Mouse (Mus musculus): ENCODE measurements around the gene Xrcc2. TPM values are rescaled to one million over a fixed set of nuclear protein-coding genes. Genes with fewer than 3 reads are reported as not detected.
"Not testable (repeated sequence)": the region's sequence is repeated elsewhere in the genome, so short reads cannot be mapped to it uniquely, and the experiment has no call there.

The Xrcc2 gene
- polyA plus RNA-seq, 2 experiments: 1.7 to 4.5 TPM

DNA sequence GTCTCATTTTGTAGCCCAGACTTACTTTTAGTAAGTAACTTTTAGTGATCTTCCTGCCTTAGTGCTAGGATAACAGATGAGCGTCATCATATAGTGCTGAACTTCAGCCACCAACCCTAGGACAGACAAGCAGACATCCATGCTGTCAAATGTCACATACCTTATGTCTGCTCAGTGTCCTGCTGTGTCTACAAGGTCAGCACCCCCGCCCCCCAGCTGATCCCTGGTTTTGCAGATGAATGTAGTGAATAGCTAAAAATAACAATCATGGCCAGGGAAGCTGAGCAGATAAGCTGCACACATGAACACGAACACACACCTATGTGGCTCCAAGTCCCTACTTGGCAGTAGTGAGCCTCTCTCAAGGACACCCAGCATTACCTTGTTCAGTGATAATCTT is 43.0 kb upstream of the Xrcc2 start:
- ATAC-seq (ENCODE audit: insufficient read depth) (no peak), DNase-seq (ENCODE audit: low read depth in 3 of 3, low spot score in 3 of 3) (no peak)
- H3K27me3 ChIP-seq (ENCODE audit: control insufficient read depth, insufficient read depth, low read length): no peaks in the 10 kb centered on the region
- H3K9ac ChIP-seq (replicated peaks): no peak overlapping the region
- no peaks in the 10 kb centered on the region for H3K9me3 ChIP-seq (ENCODE audit: control insufficient read depth, low read length)
- H3K4me3 ChIP-seq (ENCODE audit: insufficient read depth in 1 of 2, low read depth in 2 of 2, low read length in 2 of 2): no peak overlapping the region
- no peaks in the 10 kb centered on the region for H3K4me1 ChIP-seq (replicated peaks; ENCODE audit: control insufficient read depth in 2 of 2, insufficient read depth in 2 of 2, low read length in 1 of 2)
- WGBS (ENCODE audit: insufficient replicate concordance): 34% methylated on average over 3 of the region's 3 CpGs
- no peak overlapping the region for H3K27ac ChIP-seq
- H3K4me2 ChIP-seq (ENCODE audit: low read depth): no peak overlapping the region
- TF ChIP-seq CTCF (IDR thresholded peaks at IDR 0.05; ENCODE audit: low read depth) (no peak), EP300 (IDR thresholded peaks at IDR 0.05; ENCODE audit: low read depth) (no peak)
- no peaks in the 10 kb centered on the region for H3K36me3 ChIP-seq (replicated peaks; ENCODE audit: control insufficient read depth, insufficient read depth, low read depth)

DNA sequence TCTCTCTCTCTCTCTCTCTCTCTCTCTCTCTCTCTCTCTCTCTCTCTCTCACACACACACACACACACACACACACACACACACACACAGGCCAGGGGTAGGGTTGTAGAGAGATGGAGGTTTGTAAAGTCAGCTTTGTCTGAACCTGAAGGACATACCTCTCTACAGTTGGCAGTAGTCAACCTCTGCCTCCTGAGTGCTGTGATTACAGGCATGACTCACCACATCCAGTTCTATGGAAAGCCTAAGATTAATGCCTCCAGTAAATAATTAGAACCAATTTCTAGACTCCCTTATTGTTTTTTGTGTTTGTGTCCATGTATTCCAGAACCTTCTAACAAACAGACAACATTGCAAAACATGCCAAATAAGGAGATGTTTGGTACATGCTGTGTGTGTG is 42.3 kb upstream of the Xrcc2 start:
- TF ChIP-seq EP300 (IDR thresholded peaks at IDR 0.05; ENCODE audit: low read depth): no peak
- no peak for TF ChIP-seq CTCF (IDR thresholded peaks at IDR 0.05; ENCODE audit: low read depth)
- H3K4me1 ChIP-seq (replicated peaks; ENCODE audit: control insufficient read depth in 2 of 2, insufficient read depth in 2 of 2, low read length in 1 of 2): no peaks in the 10 kb centered on the region
- no peak overlapping the region for H3K9ac ChIP-seq (replicated peaks)
- no peak for ATAC-seq (ENCODE audit: insufficient read depth)
- no peaks in the 10 kb centered on the region for H3K36me3 ChIP-seq (replicated peaks; ENCODE audit: control insufficient read depth, insufficient read depth, low read depth)
- no peak overlapping the region for H3K27ac ChIP-seq
- no peaks in the 10 kb centered on the region for H3K9me3 ChIP-seq (ENCODE audit: control insufficient read depth, low read length)
- H3K4me3 ChIP-seq (ENCODE audit: insufficient read depth in 1 of 2, low read depth in 2 of 2, low read length in 2 of 2): no peak overlapping the region
- no peaks in the 10 kb centered on the region for H3K27me3 ChIP-seq (ENCODE audit: control insufficient read depth, insufficient read depth, low read length)
- no peak for DNase-seq (ENCODE audit: low read depth in 3 of 3, low spot score in 3 of 3)
- H3K4me2 ChIP-seq (ENCODE audit: low read depth): no peak overlapping the region

DNA sequence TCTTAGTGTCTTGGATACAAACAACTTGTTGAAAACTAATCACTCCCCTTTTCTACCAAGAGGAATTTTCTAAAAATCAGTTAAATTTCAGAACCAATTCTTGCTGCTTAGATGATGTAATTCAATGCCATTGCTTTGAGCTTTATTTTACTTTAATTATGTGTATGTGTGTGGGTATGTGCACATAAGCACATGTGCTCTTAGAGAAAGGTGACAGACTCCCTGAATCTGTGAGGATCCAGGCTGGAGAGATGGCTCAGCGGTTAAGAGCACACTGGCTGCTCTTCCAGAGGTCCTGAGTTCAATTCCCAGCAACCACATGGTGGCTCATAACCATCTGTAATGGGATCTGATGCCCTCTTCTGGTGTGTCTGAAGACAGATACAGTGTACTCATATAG is 33.3 kb upstream of the Xrcc2 start:
- not testable (repeated sequence) for H3K4me3 ChIP-seq (ENCODE audit: insufficient read depth in 1 of 2, low read depth in 2 of 2, low read length in 2 of 2); ATAC-seq (ENCODE audit: insufficient read depth); H3K4me1 ChIP-seq (replicated peaks; ENCODE audit: control insufficient read depth in 2 of 2, insufficient read depth in 2 of 2, low read length in 1 of 2); H3K4me2 ChIP-seq (ENCODE audit: low read depth); DNase-seq (ENCODE audit: low read depth in 3 of 3, low spot score in 3 of 3); H3K27ac ChIP-seq; H3K36me3 ChIP-seq (replicated peaks; ENCODE audit: control insufficient read depth, insufficient read depth, low read depth); H3K9me3 ChIP-seq (ENCODE audit: control insufficient read depth, low read length); H3K27me3 ChIP-seq (ENCODE audit: control insufficient read depth, insufficient read depth, low read length); H3K9ac ChIP-seq (replicated peaks)
- WGBS (ENCODE audit: insufficient replicate concordance): 68% methylated on average over 1 of the region's 1 CpGs

DNA sequence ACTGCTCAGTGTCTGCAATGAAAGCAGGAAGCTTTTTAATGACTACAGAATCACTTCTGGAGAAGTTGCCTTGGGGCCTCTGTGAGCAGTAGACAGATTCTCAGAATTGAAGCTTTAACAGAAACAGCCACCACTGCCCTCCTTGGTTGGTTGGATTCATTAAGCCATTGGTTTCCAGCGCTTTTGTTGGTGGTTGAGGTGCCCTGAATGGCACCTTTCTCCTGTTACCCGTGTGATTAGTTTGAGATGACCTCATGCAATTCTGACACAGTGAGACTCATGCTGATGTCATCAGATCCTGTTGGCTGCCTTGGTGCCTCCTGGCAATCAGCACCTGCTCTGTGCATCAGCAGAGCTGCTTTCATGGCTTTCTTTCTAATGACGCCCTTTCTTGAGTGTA is 32.8 kb upstream of the Xrcc2 start:
- TF ChIP-seq EP300 (IDR thresholded peaks at IDR 0.05; ENCODE audit: low read depth): no peak
- no peak for TF ChIP-seq CTCF (IDR thresholded peaks at IDR 0.05; ENCODE audit: low read depth)
- H3K27me3 ChIP-seq (ENCODE audit: control insufficient read depth, insufficient read depth, low read length): no peaks in the 10 kb centered on the region
- no peak overlapping the region for H3K27ac ChIP-seq
- DNase-seq (ENCODE audit: low read depth in 3 of 3, low spot score in 3 of 3) (no peak), ATAC-seq (ENCODE audit: insufficient read depth) (no peak)
- no peak overlapping the region for H3K4me2 ChIP-seq (ENCODE audit: low read depth)
- 39% methylated on average over 3 of the region's 3 CpGs for WGBS (ENCODE audit: insufficient replicate concordance)
- no peak overlapping the region for H3K4me3 ChIP-seq (ENCODE audit: insufficient read depth in 1 of 2, low read depth in 2 of 2, low read length in 2 of 2)
- H3K36me3 ChIP-seq (replicated peaks; ENCODE audit: control insufficient read depth, insufficient read depth, low read depth): no peaks in the 10 kb centered on the region
- H3K9ac ChIP-seq (replicated peaks): no peak overlapping the region
- H3K9me3 ChIP-seq (ENCODE audit: control insufficient read depth, low read length): no peaks in the 10 kb centered on the region
- H3K4me1 ChIP-seq (replicated peaks; ENCODE audit: control insufficient read depth in 2 of 2, insufficient read depth in 2 of 2, low read length in 1 of 2): no peaks in the 10 kb centered on the region

DNA sequence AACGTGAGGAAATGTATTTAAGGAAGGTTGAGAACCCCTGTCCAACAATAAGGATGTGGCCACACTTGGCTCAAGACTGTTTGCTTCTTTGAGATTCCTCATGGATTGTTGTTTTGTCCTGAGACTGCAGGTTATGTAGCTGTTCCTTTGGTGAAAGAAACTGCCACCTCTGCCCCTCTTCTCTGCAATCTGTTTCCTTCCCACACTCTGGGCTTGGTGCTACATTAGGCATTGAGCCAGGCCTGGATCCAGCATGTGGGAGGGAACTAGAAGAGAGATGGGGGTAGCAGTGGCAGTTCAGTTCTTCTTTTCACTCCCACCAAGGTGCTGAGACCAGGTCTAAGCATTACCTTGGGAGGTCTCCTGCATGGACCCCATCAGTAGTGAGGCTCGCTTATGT is 30.2 kb upstream of the Xrcc2 start:
- 42% methylated on average over 2 of the region's 2 CpGs for WGBS (ENCODE audit: insufficient replicate concordance)
- no peaks in the 10 kb centered on the region for H3K36me3 ChIP-seq (replicated peaks; ENCODE audit: control insufficient read depth, insufficient read depth, low read depth)
- TF ChIP-seq EP300 (IDR thresholded peaks at IDR 0.05; ENCODE audit: low read depth): no peak
- TF ChIP-seq CTCF (IDR thresholded peaks at IDR 0.05; ENCODE audit: low read depth): no peak
- H3K4me2 ChIP-seq (ENCODE audit: low read depth): no peak overlapping the region
- H3K27me3 ChIP-seq (ENCODE audit: control insufficient read depth, insufficient read depth, low read length): no peaks in the 10 kb centered on the region
- H3K27ac ChIP-seq: no peak overlapping the region
- no peak overlapping the region for H3K4me3 ChIP-seq (ENCODE audit: insufficient read depth in 1 of 2, low read depth in 2 of 2, low read length in 2 of 2)
- ATAC-seq (ENCODE audit: insufficient read depth) (no peak), DNase-seq (ENCODE audit: low read depth in 3 of 3, low spot score in 3 of 3) (no peak)
- H3K9ac ChIP-seq (replicated peaks): no peak overlapping the region
- H3K4me1 ChIP-seq (replicated peaks; ENCODE audit: control insufficient read depth in 2 of 2, insufficient read depth in 2 of 2, low read length in 1 of 2): no peaks in the 10 kb centered on the region
- H3K9me3 ChIP-seq (ENCODE audit: control insufficient read depth, low read length): no peaks in the 10 kb centered on the region

DNA sequence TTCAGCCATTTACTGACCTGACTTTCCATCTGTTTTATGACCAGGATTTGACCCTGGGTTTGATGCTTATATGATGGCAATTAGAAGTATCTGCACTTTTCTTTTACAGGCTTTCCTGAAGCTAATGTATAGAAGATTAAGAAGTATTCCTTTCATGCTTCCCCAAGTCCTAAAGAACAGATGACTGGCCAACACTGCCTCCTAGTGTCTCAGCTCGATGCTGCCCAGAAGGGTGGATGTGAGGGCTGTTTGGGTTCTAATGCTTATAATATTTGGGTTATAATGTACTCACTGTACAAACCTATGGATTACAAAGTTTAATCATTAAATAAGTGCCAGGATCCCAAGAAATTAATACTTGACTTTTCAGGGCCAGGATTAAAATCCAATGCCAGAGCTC is 28.7 kb upstream of the Xrcc2 start:
- H3K27ac ChIP-seq: no peak overlapping the region
- WGBS (ENCODE audit: insufficient replicate concordance): 11% methylated on average over 1 of the region's 1 CpGs
- no peaks in the 10 kb centered on the region for H3K4me1 ChIP-seq (replicated peaks; ENCODE audit: control insufficient read depth in 2 of 2, insufficient read depth in 2 of 2, low read length in 1 of 2)
- ATAC-seq (ENCODE audit: insufficient read depth) (no peak), DNase-seq (ENCODE audit: low read depth in 3 of 3, low spot score in 3 of 3) (no peak)
- no peak overlapping the region for H3K4me2 ChIP-seq (ENCODE audit: low read depth)
- no peaks in the 10 kb centered on the region for H3K36me3 ChIP-seq (replicated peaks; ENCODE audit: control insufficient read depth, insufficient read depth, low read depth)
- no peak overlapping the region for H3K4me3 ChIP-seq (ENCODE audit: insufficient read depth in 1 of 2, low read depth in 2 of 2, low read length in 2 of 2)
- no peak for TF ChIP-seq EP300 (IDR thresholded peaks at IDR 0.05; ENCODE audit: low read depth)
- TF ChIP-seq CTCF (IDR thresholded peaks at IDR 0.05; ENCODE audit: low read depth): peak; percentile 50
- no peaks in the 10 kb centered on the region for H3K27me3 ChIP-seq (ENCODE audit: control insufficient read depth, insufficient read depth, low read length)
- H3K9ac ChIP-seq (replicated peaks): no peak overlapping the region
- H3K9me3 ChIP-seq (ENCODE audit: control insufficient read depth, low read length): no peaks in the 10 kb centered on the region
